15 mouse cellular contexts compared by ENCODE assay signal in genomic region chr17:7009901-7010300, GRCm38 (mm10). TPM values are rescaled to one million over a fixed set of nuclear protein-coding genes. Genes with fewer than 3 reads are reported as not detected.
"Had no signal": no experiment of that assay in that cellular context is flagged by ENCODE, and none has a peak within 500 bp of the region (broad histone marks: within the 10 kb centered on the region; RNA-seq: fewer than 3 reads in every experiment).

No protein-coding gene starts in this region.

RNA-seq across cellular contexts. Expression of gene Gm1604a, which starts 15.5 kb away (rescaled TPM):
- total RNA-seq: liver, adult 2 months had no signal
- polyA plus RNA-seq: limb, embryonic 10.5 days; limb, embryonic 13.5 days; liver, adult 2 months; liver, embryonic 13.5 days; lung, adult 2 months; midbrain, embryonic 12.5 days; neural tube, embryonic 11.5 days; neural tube, embryonic 14.5 days; small intestine, adult 2 months; spleen, adult 2 months; stomach, embryonic 16.5 days; testis, adult 2 months; urinary bladder, adult 2 months had no signal

RNA-seq across cellular contexts. Expression of gene Gm49721, which starts 31.2 kb away (rescaled TPM):
- total RNA-seq: layer of hippocampus, postnatal 25 days; liver, adult 2 months had no signal
- polyA plus RNA-seq: liver, embryonic 16.5 days; neural tube, embryonic 14.5 days; small intestine, adult 2 months; spleen, adult 2 months had no signal
